Mouse (Mus musculus): Measurements from ENCODE around the gene Zscan2.

DNA sequence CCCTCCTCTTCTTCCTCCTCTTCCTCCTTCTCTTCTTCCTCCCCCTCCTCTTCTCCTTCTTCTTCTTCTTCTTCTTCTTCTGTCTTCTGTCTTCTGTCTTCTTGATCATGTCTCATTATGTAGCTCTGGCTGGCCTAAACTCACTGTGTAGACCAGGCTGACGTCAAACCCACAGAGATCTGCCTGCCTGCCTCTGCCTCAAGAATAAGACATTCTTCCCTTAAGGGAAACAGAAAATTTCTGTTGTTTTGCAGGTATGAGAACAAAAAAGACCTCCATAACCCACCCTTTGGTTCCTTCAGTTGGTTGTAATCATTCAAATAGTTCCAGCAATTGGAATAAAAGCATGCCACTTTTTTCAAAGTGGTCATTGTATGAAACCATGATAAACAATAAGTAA is 3.4 kb downstream of the Zscan2 start:
- TF ChIP-seq CTCF (IDR thresholded peaks at IDR 0.05; ENCODE audit: extremely low read depth, insufficient read depth, insufficient read length, insufficient replicate concordance) (no peak), POLR2A (IDR thresholded peaks at IDR 0.05; ENCODE audit: low read depth, low read length) (no peak)

All from spleen, adult 2 months (tissue).